27 mouse cellular contexts compared by ENCODE assay signal in the genomic region with DNA sequence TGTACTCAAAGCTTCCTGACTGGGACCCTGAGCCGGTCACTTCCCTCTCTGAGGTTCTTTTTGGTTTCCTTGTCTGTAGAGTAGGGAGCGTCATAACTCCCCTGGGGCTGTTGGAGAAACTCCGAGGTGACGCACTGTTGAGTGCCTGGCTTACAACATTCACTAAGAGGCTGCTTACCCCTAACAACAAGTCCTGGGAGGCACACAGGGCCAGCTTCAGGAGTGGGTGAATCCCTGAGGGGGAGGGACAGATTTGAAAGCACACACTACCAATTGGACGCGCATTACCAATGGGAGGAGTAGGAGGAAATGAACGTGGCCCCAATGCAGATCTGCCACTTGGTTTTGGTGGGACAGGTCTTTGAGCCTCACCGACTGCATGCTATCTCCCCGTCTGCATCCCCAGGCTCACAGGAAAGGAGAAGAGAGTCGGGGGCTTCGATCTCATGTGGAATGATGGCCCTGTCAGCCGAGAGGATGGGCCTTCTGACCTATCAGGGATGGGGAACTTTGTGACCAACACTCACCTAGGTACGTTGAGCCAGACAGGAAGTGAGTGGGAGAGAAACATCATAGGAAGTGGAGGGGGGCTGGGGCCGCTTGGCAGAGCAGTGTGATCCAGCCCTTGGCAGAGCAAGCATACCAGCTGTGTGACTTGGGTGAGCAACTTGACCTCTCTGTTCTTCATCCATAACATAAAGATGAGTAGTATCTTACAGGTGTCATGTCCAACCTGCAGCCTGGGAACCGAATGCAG. TPM values are rescaled to one million over a fixed set of nuclear protein-coding genes. Genes with fewer than 3 reads are reported as not detected.
DNase-seq lines count a peak whose midpoint lies in the region; TF ChIP-seq lines count a peak whose summit lies in the region.
"Had no signal": no experiment of that assay in that cellular context is flagged by ENCODE, and none has a peak within 500 bp of the region (broad histone marks: within the 10 kb centered on the region; RNA-seq: fewer than 3 reads in every experiment).

No protein-coding gene starts in this region.

- intact Hi-C loops in left cerebral cortex, adult 2 months (cut with DNase I), result no loop called here

- no peak for TF ChIP-seq CTCF in thymus, adult 2 months (IDR thresholded peaks at IDR 0.05; ENCODE audit: borderline replicate concordance, control insufficient read depth, extremely low read depth, insufficient read depth, low read length, poor library complexity)
- no peak for TF ChIP-seq CTCF in left cerebral cortex, adult 2 months (IDR thresholded peaks at IDR 0.05)

- no peaks in the 10 kb centered on the region for H3K27me3 ChIP-seq in thymus, adult 2 months (ENCODE audit: control insufficient read depth, insufficient read depth, low read length)
- H3K27me3 ChIP-seq in splenic B cell, adult 2 months (ENCODE audit: control insufficient read depth, insufficient read depth, low read length, poor library complexity, severe bottlenecking), result no peaks in the 10 kb centered on the region
- H3K27me3 ChIP-seq: embryonic facial prominence, embryonic 15.5 days; hindbrain, embryonic 15.5 days; lung, embryonic 15.5 days; midbrain, embryonic 13.5 days; neural tube, embryonic 15.5 days; stomach, embryonic 15.5 days had no signal

- H3K36me3 ChIP-seq in thymus, adult 2 months (ENCODE audit: control insufficient read depth, insufficient read depth, low read length), result 0 out of 2 replicates have a peak, but pooled peaks cover under 1% of the 10 kb centered on the region
- no peaks in the 10 kb centered on the region for H3K36me3 ChIP-seq in splenic B cell, adult 2 months (ENCODE audit: control insufficient read depth, insufficient read depth, low read length, poor library complexity, severe bottlenecking)
- H3K36me3 ChIP-seq: stomach, embryonic 15.5 days had no signal

- peak; percentile 18 for DNase-seq in thymus, adult 2 months
- no peak for DNase-seq in thymus, adult 18-20 months
- peak; percentile 51 for DNase-seq in induced T-regulatory cell, adult 2 months (ENCODE audit: low read depth)
- peak; percentile 47 for DNase-seq in splenic B cell, adult 2 months (ENCODE audit: low read depth, low spot score)
- DNase-seq in T-cell, adult 2 months (ENCODE audit: low spot score), result no peak
- DNase-seq in layer of hippocampus, adult 18-20 months (ENCODE audit: low spot score in 2 of 2), result no peak
- no peak for DNase-seq in left cerebral cortex, adult 2 months (ENCODE audit: extremely low spot score in 1 of 2, low spot score in 2 of 2)
- DNase-seq in spleen, adult 12 weeks (ENCODE audit: low spot score), result no peak
- DNase-seq: adrenal gland, postnatal 10 days; cerebellum, postnatal 14 days; heart, postnatal 14 days; liver, embryonic 13.5 days; right cerebral cortex, postnatal 14 days had no signal

- TF ChIP-seq POLR2A in thymus, adult 2 months (IDR thresholded peaks at IDR 0.05; ENCODE audit: control insufficient read depth, extremely low read depth, insufficient read depth, low read length, poor library complexity), result no peak

- peak overlapping the region; percentile 26; the same call in 1 of the 2 replicates for H3K4me3 ChIP-seq in thymus, adult 2 months (ENCODE audit: control insufficient read depth, insufficient read depth, low read length)
- H3K4me3 ChIP-seq in left cerebral cortex, adult 2 months, result no peak overlapping the region
- H3K4me3 ChIP-seq: embryonic facial prominence, embryonic 15.5 days; hindbrain, embryonic 15.5 days; limb, embryonic 12.5 days; liver, embryonic 13.5 days; lung, embryonic 15.5 days; midbrain, embryonic 13.5 days; myocyte; neural tube, embryonic 15.5 days; stomach, embryonic 15.5 days had no signal

- 19% methylated on average over 15 of the region's 15 CpGs for WGBS in thymus, adult 2 months

- peaks cover 17% of the 10 kb centered on the region for H3K4me1 ChIP-seq in thymus, adult 2 months (replicated peaks; ENCODE audit: control insufficient read depth, insufficient read depth, low read length)
- H3K4me1 ChIP-seq: embryonic facial prominence, embryonic 15.5 days; hindbrain, embryonic 15.5 days; limb, embryonic 12.5 days; liver, embryonic 13.5 days; lung, embryonic 15.5 days; stomach, embryonic 15.5 days had no signal

- H3K27ac ChIP-seq in thymus, adult 2 months (ENCODE audit: control insufficient read depth, insufficient read depth, low read length), result no peak overlapping the region
- H3K27ac ChIP-seq in left cerebral cortex, adult 2 months, result no peak overlapping the region
- H3K27ac ChIP-seq: embryonic facial prominence, embryonic 15.5 days; hindbrain, embryonic 15.5 days; kidney, postnatal 0 days; limb, embryonic 12.5 days; liver, embryonic 13.5 days; lung, embryonic 15.5 days; macrophage; midbrain, embryonic 13.5 days; neural tube, embryonic 15.5 days; stomach, embryonic 15.5 days had no signal

RNA-seq across cellular contexts. Expression of gene Pdrg1, which starts 12.6 kb away (rescaled TPM):
- 68.0 and 93.1 TPM in 2 replicates for polyA plus RNA-seq in thymus, adult 2 months (2012; rRNA removed)
- total RNA-seq in layer of hippocampus, adult 18-20 months (2021), result 10 to 100 TPM; 40.5 to 42.9 TPM
- total RNA-seq in left cerebral cortex, adult 2 months (2021), result 10 to 100 TPM; 55.5 to 60.5 TPM

RNA-seq across cellular contexts. Expression of gene Xkr7, which starts 29.0 kb away (rescaled TPM):
- polyA plus RNA-seq in thymus, adult 2 months (2012; rRNA removed), result 0.06 and 0.16 TPM in 2 replicates
- total RNA-seq in layer of hippocampus, adult 18-20 months (2021), result 1 to 10 TPM; 1.4 to 2.5 TPM
- total RNA-seq in left cerebral cortex, adult 2 months (2021), result 1 to 10 TPM; 5.0 to 5.3 TPM
- total RNA-seq: heart, postnatal 14 days had no signal
- polyA plus RNA-seq: embryonic facial prominence, embryonic 15.5 days; heart, embryonic 11.5 days; intestine, postnatal 0 days; kidney, postnatal 0 days; limb, embryonic 12.5 days; liver, embryonic 13.5 days; lung, embryonic 15.5 days; macrophage; myocyte; spleen, adult 2 months had no signal

RNA-seq across cellular contexts. Expression of gene Ttll9, which starts 40.4 kb away (rescaled TPM):
- polyA plus RNA-seq in thymus, adult 2 months (2012; rRNA removed), result 2.0 and 2.1 TPM in 2 replicates
- 1 to 10 TPM in 1 of 2 experiments, under 1 TPM in 1; 0.94 to 1.3 TPM for total RNA-seq in layer of hippocampus, adult 18-20 months (2021)
- 1 to 10 TPM; 2.3 to 2.9 TPM for total RNA-seq in left cerebral cortex, adult 2 months (2021)
- total RNA-seq: gastrocnemius, postnatal 4 days; heart, postnatal 14 days had no signal
- polyA plus RNA-seq: macrophage, myocyte had no signal

RNA-seq across cellular contexts. Expression of gene Dusp15, which starts 51.2 kb away (rescaled TPM):
- 3.8 and 5.7 TPM in 2 replicates for polyA plus RNA-seq in thymus, adult 2 months (2012; rRNA removed)
- total RNA-seq in layer of hippocampus, adult 18-20 months (2021), result 10 to 100 TPM in 1 of 2 experiments, 1 to 10 TPM in 1; 10.0 to 10.8 TPM
- total RNA-seq in left cerebral cortex, adult 2 months (2021), result 10 to 100 TPM; 16.9 to 20.3 TPM
- polyA plus RNA-seq: liver, embryonic 13.5 days; macrophage had no signal

Comparison
In these comparisons a context has a peak if more than half of its experiments do, and no peak if none do; other contexts are left out.
1. DNase-seq: peak in thymus, adult 2 months (single experiment), induced T-regulatory cell, adult 2 months (single experiment) and splenic B cell, adult 2 months (single experiment); none in thymus, adult 18-20 months (0 of 2), T-cell, adult 2 months (single experiment), layer of hippocampus, adult 18-20 months (0 of 2), left cerebral cortex, adult 2 months (0 of 2) and spleen, adult 12 weeks (single experiment).